Mouse (Mus musculus) lung, adult 2 months (tissue): ENCODE measurements around the gene Ripor1. TPM values are rescaled to one million over a fixed set of nuclear protein-coding genes. Genes with fewer than 3 reads are reported as not detected.
A peak's percentile ranks its signal among the peaks of the same experiment; 100 is the strongest.

Experiments
- DNase-seq: peaks from one replicate; pipeline ENCODE4 v3.0.0; 2022
- H3K4me1 ChIP-seq: fragments of 200-500 bp; 2 replicates; pipeline ENCODE4 v1.6.1; 2011; ENCODE audit warnings: low read length; ENCODE audit not compliant: control insufficient read depth, insufficient read depth
- H3K4me3 ChIP-seq: fragments of 200-500 bp; replicated peaks from 2 replicates; pipeline ENCODE3; 2011; ENCODE audit warnings: low read depth, mild to moderate bottlenecking, control low read depth, low read length; ENCODE audit errors: extremely low read depth
- CTCF ChIP-seq: fragments of 200-500 bp; IDR thresholded peaks from 2 replicates; pipeline ENCODE4 v1.5.1; 2011; ENCODE audit warnings: mild to moderate bottlenecking, low read length, control low read depth; ENCODE audit not compliant: insufficient read depth
- POLR2A ChIP-seq: fragments of 200-500 bp; IDR thresholded peaks from 2 replicates; pipeline ENCODE4 v1.6.1; 2011; ENCODE audit warnings: low read depth, mild to moderate bottlenecking, control low read depth, low read length, borderline replicate concordance; ENCODE audit errors: extremely low read depth
- WGBS: fragments of 180-500 bp; shearing (Covaris S2); methylation state at CpG from one replicate; pipeline ENCODE4 v1.1.7; 2018; 5-methylcytosine and 5-hydroxymethylcytosine counted together
- polyA plus RNA-seq: library from polyadenylated mRNA; depleted of rRNA; stranded (reverse); fragments of >200 nt; gene quantifications from 2 replicates; pipeline ENCODE4 v1.2.3, GENCODE M21; 2012

Gene Ripor1
- polyA plus RNA-seq, 1 experiment: 71.7 TPM

DNA sequence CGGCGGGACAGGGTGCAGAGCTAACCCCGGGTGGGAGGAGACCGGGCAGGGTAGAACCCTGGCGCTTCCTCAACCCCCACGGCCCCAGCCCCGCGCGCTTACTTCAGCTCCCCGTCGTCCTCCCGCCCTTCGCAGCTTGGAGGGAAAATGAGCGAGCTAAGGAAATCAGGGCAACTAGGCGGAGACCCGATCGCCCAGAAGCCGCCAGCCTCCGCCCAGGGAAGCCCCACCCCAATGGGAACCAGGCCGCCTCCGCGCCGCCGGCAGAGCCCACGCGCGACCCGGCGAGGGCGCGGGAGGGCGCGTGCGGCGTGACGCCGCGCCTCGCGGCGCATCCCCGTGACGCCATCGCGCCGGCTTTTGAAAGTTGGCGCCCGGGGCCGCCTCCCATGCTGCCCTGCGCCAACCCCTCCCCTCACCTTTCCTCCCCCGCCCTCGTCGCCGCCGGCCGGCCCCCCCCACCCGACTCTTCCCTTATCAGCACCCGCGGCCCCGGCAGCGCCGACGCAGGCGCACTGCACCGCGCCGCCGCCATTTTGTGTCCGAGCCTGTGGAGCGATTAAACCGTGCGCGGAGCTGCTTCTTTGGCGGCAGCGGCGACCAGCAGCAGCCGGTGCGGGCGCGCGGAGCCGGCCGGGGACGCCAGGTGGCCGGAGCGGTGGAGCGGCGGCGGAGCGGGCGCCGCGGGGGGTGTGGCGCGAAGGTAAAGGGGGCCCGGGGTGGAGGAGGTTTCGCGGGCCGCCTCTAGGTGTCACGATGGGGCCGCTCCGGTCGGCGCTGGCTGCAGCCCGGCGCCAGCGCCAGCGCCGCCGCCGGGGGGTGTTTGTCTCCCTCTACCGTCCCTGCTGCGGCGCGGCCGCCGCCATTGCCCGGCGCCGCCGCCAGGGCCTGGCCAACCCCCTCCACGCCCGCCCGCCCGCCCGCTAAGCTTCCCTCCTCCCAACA is 31.2 kb downstream of the Ripor1 start, which contains the start of gene Ctcf:
Ctcf (plus strand) TSS at position 551 of the 945 bp plus-strand sequence.
- TF ChIP-seq POLR2A (peak; percentile 51; the same call in 1 of the 2 replicates), CTCF (no peak)
- Histone ChIP-seq H3K4me1 (peaks cover 19% of the 10 kb centered on the region), H3K4me3 (peak within 1 kb of the TSS; percentile 97)
- peak; percentile 89 for DNase-seq
- WGBS: under 1% methylated on average over 99 of the region's 126 CpGs

DNA sequence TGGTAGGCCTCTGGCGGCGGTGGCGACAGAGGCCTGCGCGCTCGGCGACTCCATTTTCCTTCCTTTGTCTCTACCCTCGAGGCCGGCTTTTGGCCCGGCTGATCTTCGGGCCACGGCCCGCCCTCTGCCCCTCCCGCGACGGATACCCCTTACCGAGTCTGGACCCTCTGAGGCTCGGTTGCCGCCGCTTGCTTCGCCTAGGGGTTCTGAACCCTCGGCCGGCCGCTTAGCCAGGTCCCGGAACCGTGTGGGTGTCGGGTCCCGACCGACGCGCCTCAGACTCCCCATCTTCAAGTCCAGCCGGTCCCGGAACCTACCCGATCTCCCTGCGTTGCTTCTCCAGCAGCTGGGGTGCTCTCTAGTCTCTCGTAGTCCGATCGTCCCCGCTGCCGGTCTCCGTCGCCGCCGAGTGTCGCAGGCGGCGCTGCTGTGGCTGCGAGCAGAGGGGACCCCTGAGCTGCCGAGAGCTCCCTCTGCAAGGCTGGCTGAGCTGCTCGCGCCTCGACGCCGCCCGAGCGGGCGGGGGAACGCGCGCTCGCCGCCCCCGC is 32.0 kb downstream of the Ripor1 start, which contains the start of gene Agrp:
Agrp (minus strand) TSS at position 431 of the 548 bp plus-strand sequence.
- H3K4me1 ChIP-seq: peaks cover 19% of the 10 kb centered on the region
- DNase-seq: peak; percentile 71
- WGBS: under 1% methylated on average over 62 of the region's 63 CpGs
- peak within 1 kb of the TSS; percentile 97 for H3K4me3 ChIP-seq
- no peak for TF ChIP-seq CTCF
- TF ChIP-seq POLR2A: peak; percentile 10; the same call in 1 of the 2 replicates

DNA sequence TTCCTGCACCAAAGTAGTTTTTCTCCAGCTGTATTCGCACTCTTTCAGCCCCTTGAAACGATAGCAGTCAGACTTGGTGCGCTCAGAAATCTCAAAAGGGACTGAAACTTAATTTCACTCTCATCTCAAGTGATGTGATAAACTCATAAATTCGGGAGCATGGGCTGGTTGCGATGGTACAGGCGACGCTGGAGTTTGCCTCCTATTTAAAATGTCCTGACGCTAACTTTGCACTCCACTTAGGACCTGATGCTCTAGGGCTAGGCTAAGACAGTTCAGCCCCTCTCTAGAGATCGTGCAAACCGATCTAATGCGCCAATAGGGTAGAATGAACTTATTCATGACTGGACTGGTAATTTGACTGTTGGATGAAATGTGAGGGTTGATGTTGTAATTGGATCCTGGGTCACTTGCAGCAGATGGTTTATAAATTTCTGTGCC is 32.6 kb downstream of the Ripor1 start:
- peak overlapping the region; percentile 97 for H3K4me3 ChIP-seq
- WGBS: under 1% methylated on average over 11 of the region's 11 CpGs
- peak; percentile 33 for DNase-seq
- peaks cover 19% of the 10 kb centered on the region for H3K4me1 ChIP-seq
- TF ChIP-seq CTCF (no peak), POLR2A (no peak)

DNA sequence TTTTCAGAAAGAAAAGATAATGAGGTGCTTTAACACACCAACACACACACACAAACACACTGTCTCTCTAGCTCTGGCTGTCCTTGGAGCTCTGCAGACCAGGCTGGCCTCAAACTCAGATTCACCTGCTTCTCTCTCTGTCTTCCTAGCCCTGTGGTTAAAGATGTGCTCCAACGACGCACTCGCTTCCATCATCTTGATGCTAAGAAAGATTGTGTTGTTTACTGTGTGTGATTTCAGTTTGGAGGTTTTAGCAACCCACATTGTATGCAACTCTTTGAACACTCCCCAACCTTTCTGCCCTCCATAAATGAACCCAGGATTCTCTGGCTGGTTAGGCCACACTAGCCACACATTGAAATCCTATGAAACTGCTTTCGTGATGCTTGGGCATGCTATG is 33.5 kb downstream of the Ripor1 start:
- peaks cover 19% of the 10 kb centered on the region for H3K4me1 ChIP-seq
- WGBS: 63% methylated on average over 4 of the region's 4 CpGs
- H3K4me3 ChIP-seq: no peak overlapping the region
- TF ChIP-seq CTCF: no peak
- TF ChIP-seq POLR2A: no peak
- DNase-seq: no peak

DNA sequence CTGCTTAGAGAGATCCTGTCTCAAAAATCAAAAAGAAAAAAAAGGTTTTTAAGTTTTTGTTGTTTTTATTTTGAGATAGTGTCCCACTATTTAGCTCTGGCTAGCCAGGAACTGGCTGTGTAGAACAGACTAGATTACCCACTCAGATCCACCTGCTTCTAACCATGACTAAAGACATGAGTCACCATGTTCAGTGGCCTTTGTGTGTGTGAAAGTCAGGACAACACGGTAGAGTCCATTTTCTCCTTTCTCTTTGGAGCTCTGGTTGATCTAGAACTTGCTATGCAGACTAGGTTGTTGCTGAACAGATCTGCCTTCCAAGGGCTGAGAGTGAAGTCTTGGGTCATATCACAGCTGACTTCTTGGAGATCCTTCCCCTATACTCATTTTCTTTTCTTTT is 34.8 kb downstream of the Ripor1 start:
- no peak for DNase-seq
- Histone ChIP-seq H3K4me1 (peaks cover 19% of the 10 kb centered on the region), H3K4me3 (no peak overlapping the region)
- WGBS: 46% methylated on average over 1 of the region's 1 CpGs
- no peak for TF ChIP-seq POLR2A
- no peak for TF ChIP-seq CTCF

DNA sequence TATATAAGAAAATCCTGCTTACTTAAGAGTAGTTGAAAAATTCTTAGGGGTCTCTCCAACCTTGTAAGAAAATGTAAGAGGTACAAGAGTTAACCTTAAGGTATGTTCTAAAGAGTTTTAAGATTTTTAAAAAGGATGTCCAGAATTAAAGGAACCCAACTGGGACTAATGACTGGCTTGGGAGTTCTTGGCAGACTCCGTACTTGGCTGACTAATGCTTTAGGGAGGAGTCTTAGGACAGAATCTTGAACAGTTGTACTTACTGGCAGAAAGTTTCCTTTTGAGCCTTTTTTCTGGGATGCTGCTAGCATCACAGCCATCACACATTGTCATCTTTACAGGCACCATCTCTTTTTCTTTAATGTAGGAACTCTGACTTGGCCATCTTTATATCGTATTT is 35.5 kb downstream of the Ripor1 start:
- WGBS: 29% methylated on average over 2 of the region's 2 CpGs
- TF ChIP-seq CTCF (no peak), POLR2A (no peak)
- Histone ChIP-seq H3K4me3 (no peak overlapping the region), H3K4me1 (peaks cover 18% of the 10 kb centered on the region)
- DNase-seq: no peak

DNA sequence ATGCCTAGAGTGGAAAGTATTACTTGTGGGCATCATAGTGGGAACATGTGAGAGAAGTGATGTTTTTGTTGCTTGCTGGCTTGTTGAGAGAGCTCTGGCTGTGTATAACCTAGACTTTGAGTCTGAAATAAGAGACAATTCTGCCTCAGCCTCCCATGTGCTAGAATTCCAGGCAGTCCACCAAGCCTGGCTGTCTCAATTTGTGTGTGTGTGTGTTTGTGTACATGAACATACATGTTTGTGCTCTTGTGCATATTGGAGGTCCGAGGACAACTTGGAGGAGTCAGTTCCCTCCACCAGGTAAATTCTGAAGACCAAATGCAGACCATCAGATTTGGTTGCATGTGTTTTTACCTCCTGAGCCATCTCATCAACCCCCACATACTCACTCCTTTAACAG is 40.1 kb downstream of the Ripor1 start:
- DNase-seq: no peak
- TF ChIP-seq CTCF (no peak), POLR2A (no peak)
- WGBS: 88% methylated on average over 1 of the region's 1 CpGs
- H3K4me3 ChIP-seq: no peak overlapping the region
- no peaks in the 10 kb centered on the region; the same call in 1 of the 2 replicates for H3K4me1 ChIP-seq

DNA sequence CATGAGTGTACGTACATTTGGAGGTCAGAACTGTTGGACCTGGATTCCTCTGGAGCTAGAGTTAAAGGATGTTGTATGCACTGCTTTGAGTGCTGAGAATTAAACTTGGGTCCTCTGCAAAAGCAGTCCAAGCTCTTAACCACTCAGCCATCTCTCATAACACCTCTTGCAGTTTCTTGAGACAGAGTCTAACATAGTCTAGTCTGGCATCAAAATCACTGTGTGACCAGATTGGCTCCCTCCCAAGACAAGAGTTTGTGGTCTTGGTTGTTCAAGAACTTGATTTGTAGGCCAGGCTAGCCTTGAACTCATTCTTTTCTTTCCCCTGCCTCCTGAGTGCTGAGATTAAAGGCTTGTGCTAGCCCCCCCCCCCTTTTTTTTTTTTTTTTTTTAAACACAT is 43.9 kb downstream of the Ripor1 start:
- Histone ChIP-seq H3K4me3 (no peak overlapping the region), H3K4me1 (no peaks in the 10 kb centered on the region; the same call in 1 of the 2 replicates)
- DNase-seq: no peak
- WGBS: 95% methylated on average over 1 of the region's 1 CpGs
- TF ChIP-seq CTCF: no peak
- TF ChIP-seq POLR2A: no peak

DNA sequence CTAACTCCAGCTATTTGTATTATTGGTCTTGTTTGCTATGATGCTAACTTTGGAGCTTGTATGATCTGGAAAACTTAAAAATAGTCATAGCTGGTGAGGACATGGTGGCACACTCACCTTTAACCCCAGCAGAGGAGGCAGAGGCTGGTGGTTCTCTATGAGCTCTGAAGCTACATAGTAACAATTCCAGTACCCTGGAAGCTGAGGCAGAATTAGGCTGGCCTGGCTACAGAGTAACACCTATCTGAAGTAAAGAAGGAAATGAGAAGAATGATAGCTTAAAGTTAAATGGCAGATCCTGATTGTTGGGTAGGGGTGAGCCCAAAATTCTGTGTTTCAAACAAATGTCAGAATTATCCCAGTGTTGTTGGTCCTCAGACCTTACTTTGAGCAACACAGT is 52.6 kb downstream of the Ripor1 start:
- no peaks in the 10 kb centered on the region for H3K4me1 ChIP-seq
- no peak for TF ChIP-seq POLR2A
- TF ChIP-seq CTCF: no peak
- H3K4me3 ChIP-seq: no peak overlapping the region
- DNase-seq: no peak
